Mouse (Mus musculus): ENCODE measurements around the gene Sh3bp1. TPM values are rescaled to one million over a fixed set of nuclear protein-coding genes. Genes with fewer than 3 reads are reported as not detected.

The Sh3bp1 gene
- polyA plus RNA-seq, 1 experiment from 2014 or later = 19.5 TPM

DNA sequence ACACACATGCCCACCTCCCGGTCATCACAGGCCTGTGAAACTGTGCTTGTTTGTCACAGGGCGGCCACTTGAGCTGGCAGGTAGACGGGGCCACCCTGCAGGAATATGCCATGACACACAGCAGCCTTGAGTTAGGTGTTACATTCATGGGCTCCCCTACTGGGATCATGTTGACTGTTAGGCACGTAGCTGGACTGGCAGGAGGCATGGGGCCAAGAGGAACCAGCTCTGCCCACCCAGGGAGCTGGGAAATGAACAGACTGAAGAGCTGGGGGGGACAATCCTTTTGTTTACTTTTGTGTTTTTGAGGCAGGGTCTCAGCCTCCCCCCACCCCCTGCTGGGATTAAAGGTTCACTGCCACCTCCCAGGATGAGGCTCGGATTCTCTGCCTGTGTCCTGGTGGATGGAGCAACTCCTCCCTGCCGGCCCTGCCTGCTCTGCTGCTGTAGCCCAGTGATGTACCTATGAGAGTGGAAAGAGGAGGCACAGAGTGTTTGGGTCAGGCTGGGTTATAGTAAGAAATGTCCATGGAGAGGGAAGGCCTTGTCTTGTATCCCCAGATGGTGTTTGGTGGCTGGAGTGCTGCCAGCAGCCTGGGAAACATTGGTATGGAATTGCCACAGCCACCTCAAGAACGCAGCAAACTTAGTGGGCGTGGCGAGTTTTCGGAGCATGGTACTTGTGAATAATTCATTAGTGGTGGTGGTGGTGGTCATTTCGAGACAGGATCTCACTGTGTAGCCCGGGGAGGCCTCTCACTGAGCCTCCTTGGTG, 16.7 kb downstream of the Sh3bp1 start:
- 0 out of 2 replicates have a peak, but pooled peaks cover 4% of the 10 kb centered on the region for H3K27me3 ChIP-seq (replicated peaks)
- H3K4me1 ChIP-seq = peaks cover 30% of the 10 kb centered on the region
- peak overlapping the region; percentile 61 for H3K4me3 ChIP-seq
- peak overlapping the region; percentile 58 for H3K9ac ChIP-seq
- H3K36me3 ChIP-seq = peaks cover 23% of the 10 kb centered on the region
- 67% methylated on average over 12 of the region's 12 CpGs for WGBS
- no peak overlapping the region for H3K27ac ChIP-seq (replicated peaks)
- peak overlapping the region; percentile 94 for H3K4me2 ChIP-seq
- no peaks in the 10 kb centered on the region for H3K9me3 ChIP-seq
- no peak for ATAC-seq (ENCODE audit: extremely low read depth, insufficient number of reproducible peaks, low FRiP score, low TSS enrichment)

DNA sequence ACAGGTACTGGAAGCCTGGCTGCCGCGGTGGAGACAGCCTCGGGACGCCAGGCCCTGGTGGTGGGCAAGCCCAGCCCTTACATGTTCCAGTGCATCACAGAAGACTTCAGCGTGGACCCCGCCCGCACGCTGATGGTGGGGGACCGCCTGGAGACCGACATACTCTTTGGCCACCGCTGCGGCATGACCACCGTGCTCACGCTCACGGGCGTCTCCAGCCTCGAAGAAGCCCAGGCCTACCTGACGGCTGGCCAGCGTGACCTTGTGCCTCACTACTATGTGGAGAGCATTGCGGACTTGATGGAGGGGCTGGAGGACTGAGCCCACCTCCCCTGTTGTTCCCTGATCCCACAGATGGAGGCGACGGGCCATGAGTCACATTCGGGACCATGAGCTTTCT, 18.6 kb downstream of the Sh3bp1 start:
- no peak overlapping the region for H3K4me3 ChIP-seq
- WGBS = 91% methylated on average over 23 of the region's 23 CpGs
- 0 out of 2 replicates have a peak, but pooled peaks cover 4% of the 10 kb centered on the region for H3K27me3 ChIP-seq (replicated peaks)
- no peak overlapping the region for H3K27ac ChIP-seq (replicated peaks)
- H3K4me1 ChIP-seq = peaks cover 30% of the 10 kb centered on the region
- H3K4me2 ChIP-seq = no peak overlapping the region
- no peak overlapping the region for H3K9ac ChIP-seq
- no peak for ATAC-seq (ENCODE audit: extremely low read depth, insufficient number of reproducible peaks, low FRiP score, low TSS enrichment)
- H3K36me3 ChIP-seq = peaks cover 13% of the 10 kb centered on the region
- no peaks in the 10 kb centered on the region for H3K9me3 ChIP-seq

DNA sequence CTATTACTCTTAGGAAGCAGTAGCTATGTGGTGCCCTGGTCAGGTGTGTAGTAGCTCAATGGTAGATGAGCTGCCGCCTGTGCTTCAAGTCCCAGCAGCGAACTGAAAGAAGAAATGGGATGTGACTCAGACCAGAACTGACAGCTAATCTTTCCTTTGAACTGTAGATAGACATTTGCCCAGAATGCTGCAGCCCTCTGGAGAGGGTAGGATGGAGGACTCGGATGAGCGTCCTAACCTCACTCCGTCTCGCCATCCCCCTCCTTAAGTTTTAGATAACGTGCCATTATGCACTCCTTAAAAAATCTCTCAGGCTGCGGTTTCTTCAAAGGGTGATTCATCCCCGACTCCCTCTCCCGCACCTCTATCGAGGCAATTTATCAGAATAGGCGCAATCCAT, 20.3 kb downstream of the Sh3bp1 start:
- H3K4me2 ChIP-seq = no peak overlapping the region
- H3K36me3 ChIP-seq = peaks cover 13% of the 10 kb centered on the region
- 58% methylated on average over 12 of the region's 12 CpGs for WGBS
- H3K9ac ChIP-seq = no peak overlapping the region
- H3K9me3 ChIP-seq = no peaks in the 10 kb centered on the region
- ATAC-seq (ENCODE audit: extremely low read depth, insufficient number of reproducible peaks, low FRiP score, low TSS enrichment) = no peak
- H3K27ac ChIP-seq (replicated peaks) = no peak overlapping the region
- peaks cover 23% of the 10 kb centered on the region for H3K4me1 ChIP-seq
- 0 out of 2 replicates have a peak, but pooled peaks cover 4% of the 10 kb centered on the region for H3K27me3 ChIP-seq (replicated peaks)
- no peak overlapping the region for H3K4me3 ChIP-seq

DNA sequence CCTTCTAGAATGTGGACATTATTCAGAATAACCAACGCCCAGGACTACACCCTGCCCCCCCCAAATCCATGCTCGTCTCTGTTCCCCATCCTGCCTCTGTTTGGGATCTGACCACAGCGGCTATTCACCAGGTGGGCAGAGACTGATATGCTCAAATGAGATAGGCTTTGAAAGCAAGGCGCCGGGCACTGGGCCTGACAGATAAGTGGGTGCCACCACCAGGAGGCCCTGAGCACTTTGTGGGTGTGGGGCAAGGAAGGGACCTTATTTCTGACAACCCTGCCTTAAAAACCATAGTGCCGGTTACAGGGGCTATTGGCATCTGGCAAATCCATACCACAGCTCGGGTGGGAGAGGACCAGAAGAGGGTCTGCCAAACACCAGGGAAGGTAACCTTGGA, 23.1 kb downstream of the Sh3bp1 start:
- Histone ChIP-seq H3K36me3 (peaks cover 12% of the 10 kb centered on the region), H3K27ac (replicated peaks) (no peak overlapping the region), H3K9ac (no peak overlapping the region), H3K27me3 (replicated peaks) (no peaks in the 10 kb centered on the region), H3K9me3 (no peaks in the 10 kb centered on the region), H3K4me2 (no peak overlapping the region), H3K4me1 (peaks cover 36% of the 10 kb centered on the region), H3K4me3 (no peak overlapping the region)
- no peak for ATAC-seq (ENCODE audit: extremely low read depth, insufficient number of reproducible peaks, low FRiP score, low TSS enrichment)
- 71% methylated on average over 7 of the region's 7 CpGs for WGBS

DNA sequence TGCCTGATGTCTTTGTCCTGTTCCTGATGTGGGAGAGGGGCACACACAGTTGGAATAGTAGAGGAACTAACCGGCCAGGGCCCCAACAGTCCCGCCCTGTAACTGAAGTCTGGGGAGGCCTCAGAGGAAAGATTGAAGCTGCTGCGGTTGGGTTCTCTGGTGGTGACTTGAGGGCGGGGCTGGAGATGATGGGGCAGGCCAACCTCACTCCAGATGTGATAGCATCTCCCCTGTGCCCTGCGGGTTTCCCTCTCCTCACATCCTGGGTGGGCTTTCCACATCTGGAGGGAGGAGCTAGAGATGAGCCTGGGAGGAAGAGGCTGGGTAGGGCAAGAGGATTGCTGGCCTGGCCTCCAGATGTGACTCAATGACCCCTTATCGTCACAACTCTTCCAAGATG, 24.0 kb downstream of the Sh3bp1 start:
- no peak for ATAC-seq (ENCODE audit: extremely low read depth, insufficient number of reproducible peaks, low FRiP score, low TSS enrichment)
- no peaks in the 10 kb centered on the region for H3K9me3 ChIP-seq
- no peak overlapping the region for H3K9ac ChIP-seq
- H3K36me3 ChIP-seq = peaks cover 8% of the 10 kb centered on the region; the same call in 1 of the 2 replicates
- 55% methylated on average over 6 of the region's 6 CpGs for WGBS
- H3K4me2 ChIP-seq = no peak overlapping the region
- peaks cover 43% of the 10 kb centered on the region for H3K4me1 ChIP-seq
- H3K4me3 ChIP-seq = no peak overlapping the region
- H3K27ac ChIP-seq (replicated peaks) = 0 out of 2 replicates have a peak overlapping the region, but pooled peaks have one; percentile 20
- no peaks in the 10 kb centered on the region for H3K27me3 ChIP-seq (replicated peaks)

DNA sequence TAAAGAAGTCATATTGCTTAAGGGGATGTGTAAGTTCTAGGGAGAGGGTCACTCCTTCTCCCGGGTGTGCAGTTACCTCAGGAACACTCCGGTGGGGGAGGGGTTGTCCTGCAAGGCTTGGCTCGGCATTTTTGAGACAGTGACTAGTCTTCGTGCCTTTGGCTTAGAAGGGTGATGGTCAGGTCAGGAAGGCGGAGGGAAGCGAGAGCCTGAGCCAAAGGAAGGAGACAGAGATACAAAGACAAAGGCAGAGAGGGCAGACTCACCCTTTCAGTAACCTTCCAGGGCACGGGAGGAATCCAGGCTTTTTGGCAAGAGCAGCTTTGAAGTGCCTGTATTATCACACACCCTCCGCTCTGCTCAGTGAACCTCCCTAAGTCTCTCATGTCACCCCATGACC, 25.6 kb downstream of the Sh3bp1 start:
- Histone ChIP-seq H3K27me3 (replicated peaks) (no peaks in the 10 kb centered on the region), H3K36me3 (peaks cover 15% of the 10 kb centered on the region), H3K9ac (peak overlapping the region; percentile 85; the same call in 1 of the 2 replicates), H3K4me1 (peaks cover 42% of the 10 kb centered on the region), H3K9me3 (no peaks in the 10 kb centered on the region), H3K4me3 (no peak overlapping the region), H3K27ac (replicated peaks) (peak overlapping the region; percentile 96), H3K4me2 (peak overlapping the region; percentile 86)
- 34% methylated on average over 8 of the region's 8 CpGs for WGBS
- ATAC-seq (ENCODE audit: extremely low read depth, insufficient number of reproducible peaks, low FRiP score, low TSS enrichment) = no peak

DNA sequence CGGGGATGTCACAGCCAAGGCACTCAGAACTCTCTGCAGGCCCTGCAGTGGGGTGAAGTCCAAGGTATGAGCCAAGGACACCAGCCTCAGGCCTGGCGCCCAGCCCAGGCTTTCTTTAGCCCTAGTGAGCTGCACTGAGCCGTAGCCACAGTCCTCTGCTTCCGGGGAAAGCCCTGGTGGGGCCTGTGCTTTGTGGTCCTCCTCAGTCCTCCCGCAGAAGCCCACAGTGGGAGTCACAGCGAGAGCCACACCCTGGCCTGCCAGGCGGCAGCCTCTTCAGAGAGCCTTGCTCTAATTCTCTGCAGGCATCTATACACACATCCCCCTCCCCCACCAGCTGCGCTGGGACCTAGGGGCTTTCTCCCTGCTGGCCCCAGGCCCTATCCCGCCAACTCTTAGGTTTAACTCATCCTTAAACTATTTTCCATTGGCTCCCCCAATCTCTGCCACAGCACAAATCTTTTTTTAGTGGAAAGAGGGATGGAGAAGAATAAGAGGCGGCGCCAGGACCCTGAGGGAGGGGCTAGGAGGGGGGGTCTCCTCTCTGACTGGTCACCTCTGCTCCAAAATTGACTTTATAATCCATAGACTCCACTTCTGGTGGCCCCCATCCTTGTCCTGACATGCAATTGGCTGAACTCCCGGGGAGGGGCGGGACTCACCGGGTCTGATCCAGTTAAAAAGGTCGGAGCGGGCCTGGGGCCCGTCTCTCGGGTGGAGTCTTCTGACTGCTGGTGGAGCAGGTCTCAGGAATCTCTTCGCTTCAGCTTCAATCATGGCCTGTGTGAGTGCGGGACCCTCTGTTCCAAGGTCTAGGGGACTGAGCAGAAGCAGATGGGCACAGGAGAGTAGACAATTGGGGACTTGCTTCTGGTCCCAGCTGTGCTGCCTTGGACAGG, 26.7 kb downstream of the Sh3bp1 start, which contains the start of gene Lgals1:
Lgals1 (plus strand) TSS at position 705 of the 899 bp plus-strand sequence.
- H3K9ac ChIP-seq = peak within 1 kb of the TSS; percentile 85
- H3K4me3 ChIP-seq = peak within 1 kb of the TSS; percentile 60
- peaks cover 45% of the 10 kb centered on the region for H3K4me1 ChIP-seq
- H3K4me2 ChIP-seq = peak within 1 kb of the TSS; percentile 86
- H3K9me3 ChIP-seq = no peaks in the 10 kb centered on the region
- H3K36me3 ChIP-seq = peaks cover 19% of the 10 kb centered on the region
- peak; percentile 56 for ATAC-seq (ENCODE audit: extremely low read depth, insufficient number of reproducible peaks, low FRiP score, low TSS enrichment)
- WGBS = 6% methylated on average over 20 of the region's 20 CpGs
- H3K27ac ChIP-seq (replicated peaks) = peak within 1 kb of the TSS; percentile 96
- H3K27me3 ChIP-seq (replicated peaks) = no peaks in the 10 kb centered on the region

DNA sequence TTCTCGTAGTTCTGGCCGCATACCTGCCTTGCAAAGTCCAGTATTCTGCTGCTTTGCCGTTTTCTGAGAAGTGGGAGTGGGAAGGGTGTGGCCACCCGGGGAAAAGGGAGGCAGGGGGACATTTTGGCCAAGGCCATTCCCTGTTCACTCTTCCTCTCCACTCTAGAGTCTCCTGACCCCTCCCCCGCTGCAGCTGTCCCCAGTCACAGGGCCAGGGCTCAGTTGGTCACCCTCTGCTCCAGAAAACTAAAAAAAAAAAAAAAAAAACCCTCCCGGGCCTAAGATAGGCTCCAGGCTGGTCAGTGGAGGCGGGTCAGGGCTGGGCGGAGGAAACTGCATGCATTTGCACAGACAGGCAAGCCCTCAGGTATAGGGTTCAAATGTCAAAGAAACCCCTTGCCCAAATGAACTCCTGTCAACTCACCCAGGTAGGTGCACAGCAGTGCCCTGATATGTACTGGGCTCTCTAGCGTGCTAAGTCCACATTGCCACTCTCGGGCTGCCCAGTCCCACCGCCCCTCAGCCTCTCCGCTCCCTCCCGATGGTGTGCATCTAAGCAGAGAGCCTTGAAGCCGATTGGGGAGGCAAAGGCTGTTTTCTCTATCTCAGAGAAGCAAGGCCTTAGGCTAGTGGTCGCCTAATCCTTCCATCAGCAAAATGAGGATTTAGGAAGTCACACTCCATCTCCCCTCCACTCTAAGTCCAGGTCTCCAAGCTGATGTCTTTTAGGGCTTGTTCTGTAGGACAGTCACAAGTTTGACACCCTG, 27.6 kb downstream of the Sh3bp1 start:
- Histone ChIP-seq H3K27ac (replicated peaks) (peak overlapping the region; percentile 96), H3K9me3 (no peaks in the 10 kb centered on the region), H3K4me2 (peak overlapping the region; percentile 86), H3K36me3 (peaks cover 19% of the 10 kb centered on the region), H3K9ac (peak overlapping the region; percentile 85), H3K4me1 (peaks cover 46% of the 10 kb centered on the region), H3K4me3 (peak overlapping the region; percentile 60), H3K27me3 (replicated peaks) (no peaks in the 10 kb centered on the region)
- WGBS = 18% methylated on average over 15 of the region's 15 CpGs
- no peak for ATAC-seq (ENCODE audit: extremely low read depth, insufficient number of reproducible peaks, low FRiP score, low TSS enrichment)

DNA sequence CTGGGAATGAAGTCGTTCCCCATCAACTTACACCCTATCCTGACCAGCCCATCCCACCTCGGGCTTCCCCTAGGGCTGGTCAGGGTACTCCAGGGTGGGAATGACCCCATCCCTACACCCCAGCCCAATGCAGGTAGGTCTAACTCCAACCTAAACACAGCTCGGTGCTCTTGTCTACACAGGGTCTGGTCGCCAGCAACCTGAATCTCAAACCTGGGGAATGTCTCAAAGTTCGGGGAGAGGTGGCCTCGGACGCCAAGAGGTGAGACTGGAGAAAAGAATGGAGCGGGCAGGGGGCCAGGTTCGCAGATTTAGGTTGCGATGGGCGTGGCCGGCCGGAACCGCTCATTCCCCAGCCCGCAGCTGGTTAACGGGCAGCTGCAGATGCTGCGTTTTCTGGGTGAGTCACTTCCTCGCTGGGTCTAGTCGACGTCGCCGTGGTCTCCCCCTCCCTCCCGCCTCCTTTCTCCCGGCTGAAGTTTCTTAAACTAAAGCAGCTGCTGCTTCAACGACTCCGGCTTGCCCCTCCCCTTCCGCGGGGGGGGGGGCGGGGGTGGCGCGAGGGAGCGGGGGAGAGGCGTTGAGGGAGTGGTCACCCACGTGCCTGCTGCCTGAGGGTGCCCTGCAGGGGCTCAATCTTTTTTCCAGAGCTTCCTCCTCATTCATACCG, 28.4 kb downstream of the Sh3bp1 start:
- H3K4me2 ChIP-seq = peak overlapping the region; percentile 86
- H3K27ac ChIP-seq (replicated peaks) = peak overlapping the region; percentile 96
- H3K27me3 ChIP-seq (replicated peaks) = no peaks in the 10 kb centered on the region
- peaks cover 46% of the 10 kb centered on the region for H3K4me1 ChIP-seq
- 1% methylated on average over 33 of the region's 35 CpGs for WGBS
- no peaks in the 10 kb centered on the region for H3K9me3 ChIP-seq
- H3K36me3 ChIP-seq = peaks cover 19% of the 10 kb centered on the region
- peak; percentile 43 for ATAC-seq (ENCODE audit: extremely low read depth, insufficient number of reproducible peaks, low FRiP score, low TSS enrichment)
- peak overlapping the region; percentile 60 for H3K4me3 ChIP-seq
- peak overlapping the region; percentile 85 for H3K9ac ChIP-seq

DNA sequence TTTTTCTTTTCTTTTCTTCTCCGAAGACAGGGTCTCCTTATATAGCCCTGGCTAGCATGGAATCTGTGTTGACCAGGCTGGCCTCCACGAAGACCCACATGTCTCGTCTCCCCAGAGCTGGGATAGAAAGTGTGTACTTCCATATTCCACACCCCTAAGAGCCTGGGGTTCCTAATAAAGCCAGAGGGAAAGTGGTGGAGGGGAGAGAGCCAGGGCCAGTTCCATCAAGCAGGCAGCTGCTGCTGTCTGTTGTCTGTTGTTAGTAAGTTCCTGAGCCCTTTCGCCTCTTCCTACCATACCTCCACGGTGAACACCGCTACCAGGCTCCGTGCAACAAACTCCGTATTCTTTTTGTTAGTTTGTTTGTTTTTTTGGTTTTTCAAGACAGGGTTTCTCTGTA, 29.0 kb downstream of the Sh3bp1 start:
- Histone ChIP-seq H3K27ac (replicated peaks) (peak overlapping the region; percentile 96), H3K9ac (peak overlapping the region; percentile 85), H3K4me1 (peaks cover 46% of the 10 kb centered on the region), H3K4me2 (peak overlapping the region; percentile 86), H3K36me3 (peaks cover 19% of the 10 kb centered on the region), H3K4me3 (peak overlapping the region; percentile 60), H3K27me3 (replicated peaks) (no peaks in the 10 kb centered on the region), H3K9me3 (no peaks in the 10 kb centered on the region)
- no peak for ATAC-seq (ENCODE audit: extremely low read depth, insufficient number of reproducible peaks, low FRiP score, low TSS enrichment)
- 48% methylated on average over 8 of the region's 8 CpGs for WGBS
